Mouse (Mus musculus) intestine, embryonic 15.5 days (tissue): ENCODE measurements around the gene Zfp94. TPM values are rescaled to one million over a fixed set of nuclear protein-coding genes. Genes with fewer than 3 reads are reported as not detected.
A peak's percentile ranks its signal among the peaks of the same experiment; 100 is the strongest.
"Not testable (repeated sequence)": the region's sequence is repeated elsewhere in the genome, so short reads cannot be mapped to it uniquely, and the experiment has no call there.

ENCODE experiments used
- ATAC-seq: fragments of 200-750 bp; cut with Nextera tagmentation; 2 replicates; pipeline ENCODE4 v1.8.0; 2017; ENCODE audit warnings: moderate TSS enrichment, moderate library complexity
- H3K27ac ChIP-seq: fragments of 300-500 bp; sonication (generic); 2 replicates; pipeline ENCODE4 v1.5.1; 2015; ENCODE audit warnings: mild to moderate bottlenecking, inconsistent platforms
- H3K27me3 ChIP-seq: fragments of 300-500 bp; sonication (generic); replicated peaks from 2 replicates; pipeline ENCODE4 v1.6.1; 2015; ENCODE audit warnings: inconsistent platforms
- H3K36me3 ChIP-seq: fragments of 300-500 bp; sonication (generic); 2 replicates; pipeline ENCODE4 v1.6.1; 2015; ENCODE audit warnings: inconsistent platforms
- H3K4me1 ChIP-seq: fragments of 300-500 bp; sonication (generic); replicated peaks from 2 replicates; pipeline ENCODE4 v1.6.1; 2015; ENCODE audit warnings: inconsistent platforms
- H3K4me2 ChIP-seq: fragments of 300-500 bp; sonication (generic); replicated peaks from 2 replicates; pipeline ENCODE4 v1.6.1; 2015; ENCODE audit warnings: mild to moderate bottlenecking, inconsistent platforms
- H3K4me3 ChIP-seq: fragments of 300-500 bp; sonication (generic); replicated peaks from 2 replicates; pipeline ENCODE4 v1.5.1; 2015; ENCODE audit warnings: inconsistent platforms
- H3K9ac ChIP-seq: fragments of 300-500 bp; sonication (generic); 2 replicates; pipeline ENCODE4 v1.6.1; 2015; ENCODE audit warnings: inconsistent platforms
- H3K9me3 ChIP-seq: fragments of 300-500 bp; sonication (generic); 2 replicates; pipeline ENCODE4 v1.6.1; 2016; ENCODE audit warnings: inconsistent platforms
- WGBS: fragments of 180-500 bp; shearing (Covaris S2); methylation state at CpG from one replicate; pipeline ENCODE4 v1.1.7; 2015; 5-methylcytosine and 5-hydroxymethylcytosine counted together
- polyA plus RNA-seq: library from polyadenylated mRNA; unstranded; fragments of >200 nt; fragmentation: Nextera tagmentation; extraction: Ambion mirVana; gene quantifications from 2 replicates; pipeline ENCODE4 v1.2.1, GENCODE M21; 2015

Zfp94 gene
- polyA plus RNA-seq, 1 experiment from 2014 or later: 6.0 TPM

DNA sequence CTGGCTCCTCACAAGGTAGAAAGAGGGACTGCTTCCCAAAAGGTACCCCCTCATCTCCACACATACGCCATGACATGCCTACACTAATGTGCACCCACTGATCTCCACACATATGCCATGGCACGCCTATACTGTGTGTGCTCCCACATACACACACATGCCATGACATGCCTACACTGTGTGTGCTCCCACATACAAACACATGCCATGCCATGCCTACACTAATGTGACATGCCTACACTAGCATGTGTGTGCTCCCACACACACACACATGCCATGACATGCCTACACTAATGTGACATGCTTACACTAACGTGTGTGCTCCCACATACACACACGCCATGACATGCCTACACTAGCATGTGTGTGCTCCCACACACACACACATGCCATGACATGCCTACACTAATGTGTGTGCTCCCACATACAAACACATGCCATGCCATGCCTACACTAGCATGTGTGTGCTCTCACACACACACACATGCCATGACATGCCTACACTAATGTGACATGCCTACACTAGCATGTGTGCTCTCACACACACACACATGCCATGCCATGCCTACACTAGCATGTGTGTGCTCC, 26.3 kb downstream of the Zfp94 start:
- WGBS: 94% methylated on average over 4 of the region's 4 CpGs
- Histone ChIP-seq H3K4me1 (no peaks in the 10 kb centered on the region), H3K9me3 (no peaks in the 10 kb centered on the region; the same call in 1 of the 2 replicates), H3K36me3 (peaks cover 34% of the 10 kb centered on the region), H3K4me2 (no peak overlapping the region), H3K4me3 (no peak overlapping the region), H3K27me3 (no peaks in the 10 kb centered on the region), H3K9ac (no peak overlapping the region), H3K27ac (no peak overlapping the region)
- no peak for ATAC-seq

DNA sequence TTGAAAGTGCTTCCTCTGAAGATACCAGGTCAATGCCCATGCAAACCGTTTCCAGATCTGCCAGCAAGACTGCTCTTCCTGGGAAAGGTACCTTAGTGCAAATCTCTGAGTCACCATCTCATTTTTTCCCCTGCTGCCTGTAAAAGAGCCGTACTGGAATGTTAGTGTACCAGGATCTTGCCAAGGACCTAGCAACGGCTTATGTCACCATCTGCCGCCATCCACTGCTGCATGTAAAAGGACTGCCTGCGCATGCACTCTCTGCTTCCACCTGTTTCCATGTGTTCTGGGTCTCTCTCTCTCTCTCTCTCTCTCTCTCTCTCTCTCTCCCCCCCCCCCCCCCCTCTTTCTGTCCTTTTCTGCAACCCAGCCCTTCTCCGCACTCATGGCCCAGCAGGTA, 28.0 kb downstream of the Zfp94 start:
- H3K9ac ChIP-seq: no peak overlapping the region
- H3K4me3 ChIP-seq: no peak overlapping the region
- no peak for ATAC-seq
- H3K36me3 ChIP-seq: peaks cover 26% of the 10 kb centered on the region
- no peak overlapping the region for H3K4me2 ChIP-seq
- H3K27ac ChIP-seq: no peak overlapping the region
- H3K4me1 ChIP-seq: no peaks in the 10 kb centered on the region
- H3K9me3 ChIP-seq: no peaks in the 10 kb centered on the region; the same call in 1 of the 2 replicates
- 90% methylated on average over 6 of the region's 6 CpGs for WGBS
- H3K27me3 ChIP-seq: no peaks in the 10 kb centered on the region

DNA sequence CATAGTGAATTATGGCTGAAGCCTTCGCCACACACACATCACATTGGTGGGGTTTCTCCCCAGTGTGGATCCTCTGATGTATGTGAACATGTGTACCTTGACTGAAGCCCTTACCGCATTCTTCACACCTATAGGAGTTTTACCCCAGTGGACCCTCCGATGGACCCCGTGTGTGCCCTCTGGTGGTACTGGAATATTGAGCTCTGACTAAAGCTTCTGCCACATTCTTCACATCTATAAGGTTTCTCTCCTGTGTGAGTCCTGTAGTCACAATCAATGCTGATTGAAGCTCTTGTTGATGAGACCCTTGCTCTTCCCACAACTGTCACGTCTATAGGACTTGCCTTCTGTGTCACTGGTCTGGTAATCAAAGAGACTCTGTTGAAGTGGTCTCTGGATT, 28.8 kb downstream of the Zfp94 start:
- no peaks in the 10 kb centered on the region; the same call in 1 of the 2 replicates for H3K9me3 ChIP-seq
- ATAC-seq: no peak
- H3K27ac ChIP-seq: no peak overlapping the region
- no peak overlapping the region for H3K4me3 ChIP-seq
- 84% methylated on average over 5 of the region's 5 CpGs for WGBS
- no peak overlapping the region for H3K9ac ChIP-seq
- no peak overlapping the region for H3K4me2 ChIP-seq
- peaks cover 26% of the 10 kb centered on the region for H3K36me3 ChIP-seq
- no peaks in the 10 kb centered on the region for H3K27me3 ChIP-seq
- no peaks in the 10 kb centered on the region for H3K4me1 ChIP-seq

DNA sequence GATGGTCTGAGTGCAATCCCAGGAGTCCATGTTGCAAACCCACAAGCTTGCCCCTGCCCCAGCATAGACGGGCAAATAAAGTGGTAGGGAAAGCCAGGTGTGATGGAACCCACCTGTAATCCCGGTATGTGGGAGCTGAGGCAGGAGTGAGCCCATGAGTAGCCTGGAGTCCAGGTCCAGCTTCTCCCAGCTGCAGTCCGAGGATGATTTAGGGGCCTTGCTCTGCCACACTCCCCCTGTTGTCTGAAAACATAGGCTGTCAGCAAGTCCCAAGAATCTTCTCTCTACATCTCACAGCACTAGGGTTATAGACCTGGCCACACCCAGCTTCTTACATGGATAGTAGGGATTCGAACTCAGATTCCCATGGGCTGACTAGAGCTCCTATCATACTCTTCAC, 29.6 kb downstream of the Zfp94 start:
- Histone ChIP-seq H3K27me3 (no peaks in the 10 kb centered on the region), H3K9me3 (no peaks in the 10 kb centered on the region; the same call in 1 of the 2 replicates), H3K4me1 (no peaks in the 10 kb centered on the region), H3K4me2 (no peak overlapping the region), H3K27ac (no peak overlapping the region), H3K4me3 (no peak overlapping the region), H3K36me3 (peaks cover 19% of the 10 kb centered on the region), H3K9ac (no peak overlapping the region)
- no peak for ATAC-seq
- 80% methylated on average over 4 of the region's 4 CpGs for WGBS

DNA sequence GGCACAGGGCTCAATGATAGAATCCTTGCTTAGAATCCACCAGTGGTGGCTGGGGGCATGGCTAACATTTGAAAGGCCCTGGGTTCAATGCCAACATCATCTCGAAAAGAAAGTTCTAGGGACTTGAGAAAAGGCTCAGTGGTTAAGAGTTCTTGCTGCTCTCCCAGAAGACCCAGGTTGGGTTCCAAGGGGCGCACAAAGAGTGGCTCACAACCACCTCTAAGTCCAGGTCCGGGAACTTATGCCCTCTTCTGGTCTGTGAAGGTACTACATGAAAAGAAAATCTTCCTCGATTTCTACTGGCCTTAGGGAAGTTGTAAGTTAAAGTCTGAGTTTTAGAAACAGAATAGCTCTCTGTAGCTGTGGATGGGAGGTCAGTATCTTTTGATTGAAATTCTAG, 30.4 kb downstream of the Zfp94 start:
- H3K9ac ChIP-seq: no peak overlapping the region
- peaks cover 11% of the 10 kb centered on the region for H3K36me3 ChIP-seq
- H3K4me3 ChIP-seq: no peak overlapping the region
- no peaks in the 10 kb centered on the region for H3K9me3 ChIP-seq
- H3K4me1 ChIP-seq: no peaks in the 10 kb centered on the region
- ATAC-seq: no peak
- no peak overlapping the region for H3K4me2 ChIP-seq
- H3K27me3 ChIP-seq: no peaks in the 10 kb centered on the region
- WGBS: 51% methylated on average over 4 of the region's 4 CpGs
- no peak overlapping the region for H3K27ac ChIP-seq

DNA sequence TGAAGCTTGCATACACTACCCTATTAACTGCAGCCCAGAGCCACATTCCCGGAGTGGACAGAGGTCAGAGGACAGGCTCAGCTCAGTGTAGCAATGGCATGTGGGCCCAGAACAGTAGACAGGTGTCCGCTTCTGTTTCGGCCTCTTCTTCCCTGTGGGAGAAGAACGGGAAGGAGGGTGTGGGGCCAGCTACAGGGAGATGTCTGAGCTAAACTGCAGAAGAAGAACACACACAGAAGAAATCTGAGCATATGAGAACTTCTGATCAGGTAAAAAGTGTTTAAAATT, 35.7 kb downstream of the Zfp94 start:
- H3K9ac ChIP-seq: no peak overlapping the region
- H3K9me3 ChIP-seq: no peaks in the 10 kb centered on the region
- no peak overlapping the region for H3K4me2 ChIP-seq
- H3K27me3 ChIP-seq: no peaks in the 10 kb centered on the region
- no peak overlapping the region for H3K4me3 ChIP-seq
- WGBS: 50% methylated on average over 4 of the region's 4 CpGs
- H3K27ac ChIP-seq: no peak overlapping the region
- no peaks in the 10 kb centered on the region for H3K4me1 ChIP-seq
- no peaks in the 10 kb centered on the region for H3K36me3 ChIP-seq
- ATAC-seq: no peak

DNA sequence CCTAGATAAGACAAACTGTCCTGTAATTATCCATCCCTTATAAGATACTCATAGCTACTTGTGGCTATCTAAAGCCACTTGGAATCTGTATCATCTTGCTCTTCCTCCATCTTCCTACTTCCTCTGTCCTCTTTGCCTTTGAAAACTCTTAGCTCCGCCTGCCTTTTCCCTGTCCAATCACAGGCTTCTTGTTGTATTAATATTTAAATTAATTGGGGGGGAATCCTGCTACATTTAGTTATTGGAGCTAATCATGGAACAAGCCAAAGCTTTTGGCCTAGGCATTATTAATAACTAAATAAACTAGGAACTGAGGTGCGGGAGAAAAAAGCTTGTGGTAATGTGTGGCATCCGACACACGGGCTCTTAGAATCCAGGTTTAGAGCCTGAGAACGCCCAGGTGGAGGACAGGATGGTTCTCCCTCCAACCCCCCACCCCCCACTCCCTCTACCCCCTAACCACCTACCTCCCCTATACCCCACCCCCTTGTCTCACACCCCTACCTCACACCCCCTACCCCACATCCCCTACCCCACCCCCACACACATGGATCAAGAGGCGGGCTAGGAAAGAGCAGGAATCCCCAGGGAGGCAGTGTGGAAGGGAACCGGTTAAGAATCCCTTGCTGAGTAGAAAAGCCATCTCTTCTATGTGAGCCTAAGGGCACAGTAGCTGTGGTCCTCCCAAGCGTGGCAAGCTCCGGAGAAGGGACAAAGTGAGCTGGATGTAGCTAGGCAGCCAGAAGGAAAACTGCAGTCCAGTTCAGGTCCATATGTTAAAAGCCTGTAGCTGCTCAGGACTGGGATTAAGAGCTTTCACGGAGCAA, 36.2 kb downstream of the Zfp94 start:
- Histone ChIP-seq H3K4me1 (no peaks in the 10 kb centered on the region), H3K9ac (no peak overlapping the region), H3K4me2 (no peak overlapping the region), H3K4me3 (no peak overlapping the region), H3K36me3 (no peaks in the 10 kb centered on the region), H3K9me3 (no peaks in the 10 kb centered on the region), H3K27me3 (no peaks in the 10 kb centered on the region), H3K27ac (no peak overlapping the region)
- no peak for ATAC-seq
- 59% methylated on average over 10 of the region's 10 CpGs for WGBS

DNA sequence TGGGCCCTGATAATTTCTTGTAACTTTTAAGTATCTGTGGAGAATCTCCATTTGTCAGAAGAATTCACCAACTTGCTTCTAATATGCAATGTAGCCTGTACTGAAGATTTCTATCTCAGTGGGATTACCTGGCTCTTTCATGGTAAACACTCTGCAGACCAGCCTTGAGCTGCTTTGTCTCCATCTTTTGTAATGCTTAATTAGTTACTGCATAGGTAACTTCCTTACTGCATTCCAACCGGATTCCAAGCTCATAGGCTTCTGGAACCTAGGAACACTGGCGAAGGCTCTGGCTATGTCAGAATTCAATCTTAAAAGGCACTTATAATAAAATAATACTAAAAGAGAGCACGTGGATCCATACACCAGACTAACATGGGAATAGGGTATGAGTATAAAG, 37.7 kb downstream of the Zfp94 start:
- ATAC-seq, H3K9me3 ChIP-seq, H3K4me1 ChIP-seq, H3K9ac ChIP-seq, H3K27ac ChIP-seq, H3K4me3 ChIP-seq, H3K27me3 ChIP-seq, H3K4me2 ChIP-seq: not testable (repeated sequence)
- WGBS: 88% methylated on average over 3 of the region's 3 CpGs
- H3K36me3 ChIP-seq: 0 out of 2 replicates have a peak, but pooled peaks cover 10% of the 10 kb centered on the region

DNA sequence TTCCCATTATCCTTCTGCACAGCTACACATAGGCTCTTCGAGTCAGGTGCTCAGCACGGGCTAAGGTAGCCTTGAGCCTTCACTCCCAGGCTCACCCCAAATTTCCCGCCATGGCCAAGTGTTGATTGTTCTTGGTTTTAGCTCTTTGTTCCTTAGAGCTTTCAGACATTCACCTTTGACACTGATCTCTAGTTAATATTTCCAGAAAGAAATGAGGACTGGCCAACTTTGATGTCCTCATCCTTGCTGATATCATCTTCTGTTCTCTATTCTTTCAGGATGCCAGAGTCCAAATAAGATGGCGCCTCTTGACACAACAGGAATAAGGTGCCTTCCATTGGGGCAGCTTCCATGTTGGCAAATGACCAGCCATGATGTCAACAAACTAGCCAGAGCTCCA, 42.0 kb downstream of the Zfp94 start:
- ATAC-seq: no peak
- Histone ChIP-seq H3K4me1 (no peaks in the 10 kb centered on the region), H3K9ac (no peak overlapping the region), H3K27ac (no peak overlapping the region), H3K36me3 (0 out of 2 replicates have a peak, but pooled peaks cover 10% of the 10 kb centered on the region), H3K9me3 (no peaks in the 10 kb centered on the region), H3K27me3 (no peaks in the 10 kb centered on the region), H3K4me3 (no peak overlapping the region), H3K4me2 (no peak overlapping the region)
- WGBS: 90% methylated on average over 4 of the region's 4 CpGs

DNA sequence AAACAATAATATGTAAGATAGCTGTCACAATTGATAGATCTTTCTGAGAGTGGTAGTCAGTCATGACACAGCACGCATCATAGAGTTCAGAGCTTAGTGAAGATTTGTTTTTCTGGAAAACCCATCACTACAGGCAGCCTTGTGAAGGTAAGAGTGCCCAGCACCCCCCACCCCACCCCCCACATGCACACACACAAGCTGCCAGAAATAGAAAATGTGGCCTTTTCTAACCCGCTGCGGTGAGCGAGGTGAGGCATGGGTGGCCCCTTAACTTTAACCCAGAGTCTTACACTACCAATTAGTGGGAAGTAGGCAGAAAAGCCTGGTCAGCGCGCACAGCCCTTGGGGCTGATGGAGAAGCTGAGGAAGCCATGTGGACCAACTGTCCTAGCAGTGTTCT, 45.3 kb downstream of the Zfp94 start:
- 0 out of 2 replicates have a peak overlapping the region, but pooled peaks have one; percentile 22 for H3K4me2 ChIP-seq
- no peak overlapping the region for H3K27ac ChIP-seq
- H3K9me3 ChIP-seq: no peaks in the 10 kb centered on the region
- H3K36me3 ChIP-seq: 0 out of 2 replicates have a peak, but pooled peaks cover 10% of the 10 kb centered on the region
- ATAC-seq: no peak
- 97% methylated on average over 6 of the region's 6 CpGs for WGBS
- no peaks in the 10 kb centered on the region for H3K27me3 ChIP-seq
- no peak overlapping the region for H3K4me3 ChIP-seq
- no peak overlapping the region for H3K9ac ChIP-seq
- no peaks in the 10 kb centered on the region for H3K4me1 ChIP-seq

DNA sequence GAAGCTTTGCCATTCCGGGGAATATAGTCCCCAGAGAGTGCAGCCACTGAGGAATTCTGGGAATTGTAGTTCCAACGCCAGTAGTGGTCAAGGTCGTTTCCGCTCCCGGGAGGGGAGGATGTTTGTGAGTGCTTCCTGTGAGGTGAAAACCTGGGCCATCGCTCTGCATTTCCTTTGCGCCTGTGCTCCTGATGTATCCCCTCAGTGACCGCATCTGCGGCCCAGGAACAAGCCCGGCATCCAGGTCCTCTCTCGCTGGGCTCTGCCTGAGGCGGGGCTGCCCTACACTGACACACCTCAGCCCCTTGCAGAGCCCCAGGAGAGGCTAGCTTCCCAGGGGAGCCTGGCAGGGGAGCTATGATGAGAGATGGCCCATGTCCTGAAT, 46.2 kb downstream of the Zfp94 start, which contains the start of gene Zfp93:
Gene Zfp93 (plus strand): TSS at position 133 of the 385 bp plus-strand sequence.
- Histone ChIP-seq H3K4me2 (peak within 1 kb of the TSS; percentile 88), H3K27me3 (no peaks in the 10 kb centered on the region), H3K9ac (peak within 1 kb of the TSS; percentile 88), H3K36me3 (0 out of 2 replicates have a peak, but pooled peaks cover 10% of the 10 kb centered on the region), H3K4me3 (peak within 1 kb of the TSS; percentile 78), H3K4me1 (no peaks in the 10 kb centered on the region), H3K27ac (peak within 1 kb of the TSS; percentile 80; the same call in 1 of the 2 replicates), H3K9me3 (no peaks in the 10 kb centered on the region)
- ATAC-seq: peak; percentile 98
- 0% methylated on average over 12 of the region's 12 CpGs for WGBS

DNA sequence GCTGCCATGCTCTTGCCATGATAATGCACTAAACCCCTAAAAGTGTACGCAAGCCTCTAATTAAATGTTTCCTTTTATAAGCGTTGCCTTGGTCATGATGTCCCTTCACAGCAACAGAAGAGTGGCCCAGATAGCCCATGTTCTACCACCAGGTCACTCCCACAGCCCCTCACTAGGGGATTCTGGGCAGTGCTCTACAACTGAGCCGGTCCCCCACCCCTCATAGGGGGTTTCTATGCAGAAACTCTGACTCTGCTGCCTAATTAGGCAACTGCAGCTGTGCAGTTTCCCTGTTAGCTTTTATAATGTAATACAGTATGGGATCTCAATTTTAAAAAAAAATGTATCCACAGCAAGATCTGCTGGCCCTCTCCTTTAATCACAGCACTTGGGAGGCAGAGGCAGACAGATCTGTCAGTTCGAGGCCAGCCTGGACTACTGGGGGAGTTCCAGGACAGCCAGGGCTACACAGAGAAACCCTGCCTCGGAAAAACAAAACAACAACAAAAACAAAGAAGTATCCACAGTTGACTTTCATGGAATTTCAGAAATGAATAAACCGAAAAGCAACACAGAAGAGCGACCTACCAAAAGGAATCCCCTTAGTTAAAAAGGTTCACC, 46.7 kb downstream of the Zfp94 start:
- Histone ChIP-seq H3K36me3 (0 out of 2 replicates have a peak, but pooled peaks cover 6% of the 10 kb centered on the region), H3K9me3 (no peaks in the 10 kb centered on the region), H3K4me2 (peak overlapping the region; percentile 88), H3K27ac (no peak overlapping the region), H3K27me3 (no peaks in the 10 kb centered on the region), H3K4me1 (no peaks in the 10 kb centered on the region), H3K9ac (peak overlapping the region; percentile 31), H3K4me3 (peak overlapping the region; percentile 78)
- WGBS: 35% methylated on average over 7 of the region's 7 CpGs
- peak; percentile 69 for ATAC-seq
